Mouse (Mus musculus): Measurements from ENCODE around the gene Snrk. TPM values are rescaled to one million over a fixed set of nuclear protein-coding genes. Genes with fewer than 3 reads are reported as not detected.
"Not testable (repeated sequence)": the region's sequence is repeated elsewhere in the genome, so short reads cannot be mapped to it uniquely, and the experiment has no call there.

Snrk gene
- total RNA-seq, 2 experiments from 2014 or later = 105 to 126 TPM

DNA sequence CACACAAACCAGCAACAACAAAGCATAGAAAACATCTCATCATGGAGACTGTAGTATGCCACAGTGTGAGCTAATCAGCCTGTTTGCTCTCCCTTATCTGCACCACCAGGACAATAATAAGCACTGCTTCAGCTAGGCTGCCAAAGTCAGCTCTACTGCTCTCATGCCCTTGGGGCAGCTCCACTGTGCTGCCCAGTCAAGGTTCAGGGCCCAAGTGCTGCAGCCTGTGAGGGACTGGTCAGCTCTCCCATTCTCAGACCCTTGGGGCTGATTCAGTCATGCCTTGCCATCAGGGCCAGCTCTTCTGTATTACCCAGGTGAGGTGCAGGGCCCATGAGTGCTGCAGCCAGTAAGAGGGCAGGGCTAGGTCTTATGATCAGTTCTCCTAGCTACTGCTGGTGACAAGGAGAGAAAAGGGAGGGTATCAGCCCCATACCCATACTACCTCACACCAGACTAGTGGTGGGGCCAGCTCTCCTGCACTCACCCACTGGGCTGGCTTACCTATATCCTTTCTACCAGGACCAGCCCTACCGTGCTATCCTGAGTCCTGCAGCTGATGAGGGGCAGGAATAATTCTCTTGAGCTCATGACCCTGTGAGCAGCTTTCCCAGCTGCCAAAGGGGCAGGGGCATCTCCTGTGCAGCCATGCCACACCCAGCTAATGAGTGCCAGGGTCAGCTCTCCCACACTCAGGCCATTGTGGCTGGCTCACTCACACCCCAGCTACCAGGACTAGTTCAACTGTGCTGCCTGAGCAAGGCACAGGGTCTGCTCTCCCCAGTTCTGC is 18.2 kb downstream of the Snrk start:
- intact Hi-C loops (cut with DNase I) = loop anchor here (5.0 kb wide), 1 partner anchor 248 kb away; no protein-coding TSS in a partner anchor
- DNase-seq (ENCODE audit: low spot score in 2 of 2) = no peak

DNA sequence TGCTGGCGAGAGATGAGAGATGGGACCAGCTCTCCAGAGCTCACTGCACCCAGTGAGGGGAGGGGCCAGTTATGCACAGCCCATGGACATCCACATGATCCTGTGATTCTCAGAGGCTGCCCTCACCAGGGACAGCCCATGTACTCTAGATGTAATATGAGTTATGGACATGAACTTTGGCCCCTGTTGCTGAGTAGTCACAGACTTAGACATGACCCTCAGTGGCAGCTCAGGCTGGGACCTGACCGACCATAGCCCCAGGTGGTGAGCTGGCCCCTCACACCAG is 18.8 kb downstream of the Snrk start:
- intact Hi-C loops (cut with DNase I) = loop anchor here (5.0 kb wide), 1 partner anchor 249 kb away; no protein-coding TSS in a partner anchor
- no peak for DNase-seq (ENCODE audit: low spot score in 2 of 2)

DNA sequence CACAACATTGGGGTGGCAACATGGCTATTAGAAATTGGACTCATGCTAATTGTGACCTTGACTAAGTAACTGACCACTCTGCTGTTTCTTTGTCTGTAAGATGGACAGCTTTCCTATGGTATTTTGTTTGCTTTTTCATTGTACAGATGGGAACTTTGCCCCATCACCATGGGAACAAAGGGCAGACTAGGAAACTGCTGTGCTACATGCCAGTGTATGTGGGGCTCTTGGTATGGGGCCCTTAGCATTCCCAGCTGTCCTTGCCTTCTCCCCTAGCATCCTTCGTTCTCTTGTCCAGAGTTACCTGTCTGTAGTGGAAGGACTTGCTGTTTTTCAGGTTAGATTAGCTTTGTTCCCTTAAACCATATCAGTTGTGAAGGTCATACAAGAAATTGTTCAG is 20.9 kb downstream of the Snrk start:
- DNase-seq (ENCODE audit: low spot score in 2 of 2) = no peak
- intact Hi-C loops (cut with DNase I) = loop anchor here (5.0 kb wide), 1 partner anchor 251 kb away; no protein-coding TSS in a partner anchor

DNA sequence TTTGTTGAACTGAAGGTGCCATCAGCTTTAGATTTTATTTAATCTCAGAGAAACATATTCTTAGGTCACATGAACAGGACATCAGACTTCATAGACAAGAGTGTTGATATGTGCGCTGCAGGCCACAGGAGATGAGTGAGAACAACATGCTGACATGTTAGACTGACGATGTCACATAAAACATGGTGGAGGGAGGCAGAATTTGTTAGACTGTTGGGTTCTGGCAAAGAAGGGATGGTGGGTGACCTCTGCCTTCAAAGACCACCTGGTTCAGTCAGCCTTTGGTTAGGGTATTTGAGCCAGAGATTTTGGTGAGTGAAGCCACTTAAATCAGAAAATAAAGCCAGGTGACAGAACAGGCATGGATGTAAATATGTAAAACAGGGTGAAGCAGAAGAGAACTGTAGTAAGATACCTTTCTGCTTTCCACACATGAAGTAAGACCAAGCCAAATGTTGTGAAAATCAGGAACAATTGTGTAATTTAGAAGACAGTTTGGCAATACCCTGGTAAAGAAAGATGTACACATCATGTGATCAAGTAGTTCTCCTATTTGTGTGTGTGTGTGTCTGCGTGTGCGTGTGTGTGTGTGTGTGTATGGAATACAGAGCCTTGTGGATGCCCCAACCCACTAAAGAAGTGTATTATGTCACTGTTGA is 21.4 kb downstream of the Snrk start:
- intact Hi-C loops (cut with DNase I) = loop anchor here (5.0 kb wide), 1 partner anchor 251 kb away; no protein-coding TSS in a partner anchor
- no peak for DNase-seq (ENCODE audit: low spot score in 2 of 2)

DNA sequence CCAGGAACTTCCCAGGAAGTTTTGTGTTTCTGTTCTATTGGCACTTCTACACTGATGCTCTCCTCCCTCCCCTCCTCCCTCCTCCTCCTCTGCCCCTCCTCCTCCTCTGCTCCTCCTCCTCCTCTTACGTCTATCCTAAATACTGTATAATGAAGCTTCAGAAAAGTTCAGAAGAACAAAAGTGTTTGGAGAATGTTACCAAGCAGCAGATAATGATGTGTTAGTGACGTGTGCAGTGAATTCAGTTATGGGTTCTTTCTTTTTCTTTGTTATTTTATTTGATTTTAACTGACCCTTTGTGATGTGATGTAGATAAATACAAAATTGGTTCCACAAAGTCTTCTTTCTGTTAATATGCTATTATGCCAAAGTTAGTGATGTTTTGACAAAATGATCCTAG is 22.2 kb downstream of the Snrk start:
- intact Hi-C loops (cut with DNase I) = loop anchor here (5.0 kb wide), 1 partner anchor 252 kb away; no protein-coding TSS in a partner anchor
- DNase-seq (ENCODE audit: low spot score in 2 of 2) = no peak

DNA sequence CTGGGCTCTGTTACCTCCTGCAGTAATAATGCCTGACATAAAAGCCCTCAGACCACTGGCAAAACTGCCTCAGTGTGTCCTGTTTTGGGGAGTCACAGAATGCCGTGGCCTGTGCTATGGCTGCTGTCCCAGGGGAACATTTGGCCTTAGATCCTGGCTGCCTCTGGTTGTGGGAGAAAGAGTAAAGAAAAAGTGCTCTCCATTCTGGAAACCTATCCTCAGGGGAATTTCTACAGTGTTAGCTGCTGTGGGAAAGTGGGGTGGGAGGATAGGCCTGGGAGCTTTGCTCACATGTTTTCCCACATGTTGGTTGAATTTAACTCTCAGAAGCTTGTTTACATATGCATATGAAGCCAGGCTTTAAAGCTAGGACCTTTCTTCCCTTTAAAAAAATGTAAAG is 26.2 kb downstream of the Snrk start:
- intact Hi-C loops (cut with DNase I) = no loop called here
- no peak for DNase-seq (ENCODE audit: low spot score in 2 of 2)

DNA sequence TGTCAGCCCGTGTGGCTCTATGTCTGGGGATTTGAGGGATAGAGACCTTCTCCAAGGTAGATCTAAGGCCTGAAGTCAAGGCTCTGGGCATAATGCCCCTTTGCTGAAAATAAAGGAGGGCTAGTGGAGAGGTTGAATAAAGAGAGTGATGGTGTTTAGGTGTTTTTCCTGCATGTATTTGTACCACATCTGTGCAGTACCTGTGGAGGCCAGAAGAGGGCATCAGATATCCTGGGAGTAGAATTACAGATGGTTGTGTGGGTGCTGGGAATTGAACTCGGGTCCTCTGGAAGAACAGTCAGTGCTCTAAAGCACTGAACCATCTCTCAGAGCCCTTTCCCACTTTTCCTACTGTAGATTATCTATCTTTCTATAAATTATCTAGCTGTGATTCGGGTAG is 27.7 kb downstream of the Snrk start:
- intact Hi-C loops (cut with DNase I) = no loop called here
- no peak for DNase-seq (ENCODE audit: low spot score in 2 of 2)

DNA sequence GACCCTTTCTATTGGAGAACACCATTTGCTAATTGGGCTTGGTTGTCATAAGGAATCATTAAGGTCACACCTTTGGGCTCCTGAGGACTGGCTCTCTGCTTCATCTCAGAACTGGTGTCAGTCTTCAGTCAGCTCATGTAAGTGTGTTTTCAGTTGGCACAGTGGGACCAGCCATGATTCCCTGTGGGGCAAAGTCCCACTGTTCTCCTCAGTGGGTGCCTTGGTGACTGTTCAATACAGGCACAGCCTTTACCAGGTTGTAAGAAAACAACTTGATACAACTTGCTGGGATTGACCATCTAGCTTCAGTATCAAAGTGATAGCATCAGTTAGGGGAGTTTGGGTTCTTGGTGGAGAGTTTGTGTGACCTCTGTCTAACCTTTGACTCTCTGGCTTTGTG is 28.6 kb downstream of the Snrk start:
- intact Hi-C loops (cut with DNase I) = no loop called here
- no peak for DNase-seq (ENCODE audit: low spot score in 2 of 2)

DNA sequence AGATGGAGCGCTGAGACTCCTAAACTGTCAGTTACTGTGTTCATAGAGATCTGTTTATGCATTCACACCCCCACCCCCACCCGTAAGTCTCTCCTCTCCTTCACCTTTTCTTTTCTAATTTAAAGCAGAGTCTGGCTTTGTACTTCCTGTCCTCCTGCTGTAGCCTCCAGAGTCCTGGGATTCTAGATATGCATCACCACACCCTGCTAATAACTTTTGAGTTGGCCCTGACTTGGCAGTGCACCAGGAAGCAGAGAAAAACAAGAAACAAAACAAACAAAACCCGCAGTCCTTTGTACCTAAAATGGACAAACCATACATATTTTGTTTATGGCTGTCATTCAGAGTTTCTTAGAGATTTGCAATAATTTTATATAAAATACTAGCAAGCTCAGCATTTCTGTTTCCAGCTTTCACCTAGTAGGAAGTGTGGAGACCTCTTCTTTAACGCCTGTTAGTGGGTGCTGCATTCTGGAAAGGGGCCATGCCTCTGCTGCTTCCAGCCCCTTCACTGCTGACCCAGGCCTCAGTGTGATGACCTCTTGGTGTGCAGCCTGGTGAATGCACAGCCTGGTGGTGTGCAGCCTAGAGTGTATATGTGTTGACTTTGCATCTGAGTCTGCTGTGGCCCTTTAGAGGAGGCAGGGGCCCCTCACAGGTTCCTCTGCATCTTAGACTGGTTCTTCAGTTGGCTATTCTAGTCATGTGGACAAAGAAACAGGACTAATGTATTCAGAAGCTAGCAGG is 29.2 kb downstream of the Snrk start:
- intact Hi-C loops (cut with DNase I) = no loop called here
- no peak for DNase-seq (ENCODE audit: low spot score in 2 of 2)

DNA sequence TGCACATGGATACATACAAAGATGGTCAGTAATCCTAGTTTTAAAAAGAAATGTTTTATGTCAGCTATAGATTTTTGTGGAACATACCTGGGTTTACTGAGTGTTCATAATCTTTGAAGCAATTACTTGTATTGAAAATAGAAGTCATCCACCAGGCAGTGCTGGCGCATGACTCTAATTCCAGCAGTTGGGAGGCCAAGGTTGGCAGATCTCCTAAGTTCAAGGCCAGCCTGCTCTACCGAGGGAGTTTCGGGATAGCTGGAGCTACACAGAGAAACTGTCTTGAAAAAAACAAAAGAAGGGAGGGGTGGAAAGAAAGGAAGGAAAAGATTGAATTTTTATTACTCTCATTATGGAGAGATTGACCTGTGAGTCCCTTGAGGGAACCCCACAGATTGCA is 31.3 kb downstream of the Snrk start:
- intact Hi-C loops (cut with DNase I) = no loop called here
- DNase-seq (ENCODE audit: low spot score in 2 of 2) = no peak

DNA sequence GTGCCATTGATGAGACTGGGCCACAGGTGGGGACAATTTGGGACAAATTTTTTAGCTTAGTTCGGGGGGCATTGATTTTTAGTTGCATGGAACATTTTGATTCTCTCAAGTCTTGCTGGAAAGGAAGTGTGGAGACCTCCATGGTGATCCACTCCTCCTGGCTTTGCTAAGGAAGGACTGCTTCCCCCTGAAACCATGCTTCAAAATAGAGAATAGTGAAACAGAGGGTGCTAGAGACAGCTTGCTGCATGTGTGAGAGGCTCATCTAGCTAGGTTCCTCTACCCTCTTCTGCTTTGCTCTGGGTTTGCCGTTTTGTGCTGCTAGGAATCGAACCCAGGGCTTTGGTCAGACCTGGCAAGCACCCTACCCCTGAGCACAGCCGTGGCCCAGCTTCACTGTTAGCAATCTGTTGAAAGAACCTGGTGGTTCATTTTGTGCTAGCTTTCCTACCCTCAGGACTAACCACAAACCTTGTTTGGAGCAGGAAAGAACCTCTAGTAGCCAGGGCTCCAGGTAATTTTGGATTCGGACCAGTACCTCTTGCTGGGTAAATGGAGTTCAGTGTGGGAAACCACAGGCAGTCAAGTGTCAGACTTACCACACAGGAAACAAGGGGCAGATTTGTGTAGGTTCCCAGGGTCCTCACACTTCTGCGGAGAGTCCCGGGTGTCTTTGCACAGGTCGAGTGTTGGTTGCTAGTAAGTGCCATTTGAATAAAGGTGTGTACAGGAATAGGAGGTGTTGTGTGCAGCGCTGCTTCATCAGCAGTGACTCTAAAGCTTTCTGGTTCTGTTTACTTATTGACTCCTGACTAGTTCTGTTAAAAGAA is 33.1 kb downstream of the Snrk start:
- DNase-seq (ENCODE audit: low spot score in 2 of 2) = no peak
- intact Hi-C loops (cut with DNase I) = no loop called here

DNA sequence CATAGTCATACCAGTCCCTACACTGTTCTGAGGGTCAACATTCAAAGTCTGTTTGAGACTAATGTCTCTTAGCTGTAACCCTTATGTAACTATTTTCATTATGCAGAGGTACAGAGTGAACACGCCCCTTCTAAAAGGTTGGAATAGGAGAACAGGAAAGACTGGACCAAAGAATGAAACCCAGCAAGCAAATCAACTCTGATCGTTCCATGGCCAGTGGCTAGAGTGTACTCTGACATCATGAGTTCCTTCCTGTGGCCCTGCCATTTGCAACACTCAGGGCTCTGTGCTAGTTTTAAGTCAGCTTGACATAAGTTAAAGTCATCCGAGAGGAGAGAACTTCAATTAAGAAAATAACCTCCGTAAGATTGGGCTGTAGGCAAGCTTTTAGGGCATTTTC is 35.0 kb downstream of the Snrk start:
- DNase-seq (ENCODE audit: low spot score in 2 of 2) = no peak
- intact Hi-C loops (cut with DNase I) = no loop called here

DNA sequence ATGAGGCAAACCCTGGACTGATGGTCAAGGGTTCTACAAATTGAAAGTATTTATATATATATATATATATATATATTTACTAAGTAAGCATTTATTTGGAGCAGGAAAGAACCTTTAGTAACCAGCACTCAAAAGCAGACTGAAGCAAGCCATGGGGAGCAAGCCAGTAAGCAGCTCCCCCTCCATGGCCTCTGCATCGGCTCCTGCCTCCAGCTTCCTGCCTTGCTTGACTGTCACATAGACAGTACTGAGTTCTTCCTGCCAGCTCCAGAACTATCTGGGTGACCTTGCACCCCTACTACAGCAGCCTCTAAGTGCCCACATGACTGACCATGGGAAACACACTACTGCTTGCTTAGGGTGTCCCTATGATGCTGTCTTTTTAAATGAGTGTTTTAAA is 35.4 kb downstream of the Snrk start:
- no peak for DNase-seq (ENCODE audit: low spot score in 2 of 2)
- intact Hi-C loops (cut with DNase I) = no loop called here

DNA sequence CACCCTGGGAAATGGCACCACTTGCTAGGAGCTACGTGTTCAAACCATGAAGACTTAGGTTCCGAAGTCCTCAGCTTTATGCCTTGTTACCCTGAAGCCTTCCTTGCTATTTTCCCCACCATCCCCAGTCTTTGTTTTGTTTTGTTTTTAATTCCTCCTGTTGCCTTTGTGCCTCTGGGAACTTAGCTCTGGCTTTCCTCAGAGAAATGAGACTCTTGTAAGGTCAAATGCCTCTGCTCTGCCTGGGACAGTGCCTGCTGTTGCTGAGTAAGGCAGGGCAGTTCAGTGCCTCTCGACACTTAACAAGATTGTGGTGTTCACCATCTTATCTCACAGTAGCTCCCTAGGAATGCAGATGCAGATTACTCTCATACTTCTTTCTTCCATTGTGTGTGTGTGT is 36.4 kb downstream of the Snrk start:
- DNase-seq (ENCODE audit: low spot score in 2 of 2) = no peak
- intact Hi-C loops (cut with DNase I) = no loop called here

DNA sequence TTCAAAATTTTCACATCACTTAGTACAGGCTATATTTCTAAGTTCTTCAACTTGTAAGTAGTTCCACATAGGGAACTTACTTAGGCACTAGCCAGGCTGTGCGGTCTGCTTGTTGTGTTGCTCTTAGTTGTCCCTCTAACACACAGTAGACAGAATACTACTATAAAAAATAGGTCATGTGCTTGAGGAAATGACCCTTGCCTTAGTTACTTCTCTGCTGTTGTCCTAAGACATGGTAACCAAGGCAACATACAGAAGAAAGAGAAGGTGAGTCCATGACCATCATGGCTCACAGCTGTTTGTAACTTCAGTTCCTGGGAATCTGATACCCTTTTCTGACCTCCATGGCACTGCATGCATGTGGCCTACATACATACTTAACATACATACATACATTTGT is 38.1 kb downstream of the Snrk start:
- no peak for DNase-seq (ENCODE audit: low spot score in 2 of 2)
- intact Hi-C loops (cut with DNase I) = no loop called here

DNA sequence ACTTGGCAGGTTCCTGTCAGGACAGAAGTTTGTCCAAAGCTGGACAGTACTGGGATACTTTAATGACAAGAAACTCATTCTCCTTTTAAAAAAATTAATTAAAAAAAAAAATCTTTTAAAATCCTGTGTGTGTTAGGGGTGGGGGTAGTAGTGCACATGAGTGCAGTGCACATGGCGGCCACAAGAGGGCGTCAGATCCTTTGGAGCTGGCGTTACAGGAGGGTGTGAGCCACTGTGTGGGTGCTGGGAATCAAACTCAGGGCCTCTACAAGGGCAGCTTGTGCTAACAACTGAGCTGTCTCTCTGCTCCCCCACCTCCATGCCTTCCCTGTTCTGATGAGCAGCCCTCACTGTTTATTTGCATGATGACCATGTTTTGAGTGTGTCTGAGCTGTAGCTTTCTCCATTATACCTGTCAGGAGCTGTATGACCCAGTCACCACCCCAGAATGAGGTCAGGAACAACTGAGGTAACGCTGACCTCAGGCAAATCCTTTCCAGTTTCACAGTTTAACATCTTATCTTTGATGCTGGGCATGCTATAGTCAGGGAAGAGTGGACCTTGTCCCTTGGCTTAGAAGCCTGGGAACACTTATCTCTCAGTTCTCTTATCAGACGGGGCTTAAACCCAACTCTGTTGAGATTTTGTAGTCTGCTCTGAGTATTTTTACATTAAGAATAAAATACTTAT is 39.5 kb downstream of the Snrk start:
- DNase-seq (ENCODE audit: low spot score in 2 of 2) = no peak
- intact Hi-C loops (cut with DNase I) = no loop called here

DNA sequence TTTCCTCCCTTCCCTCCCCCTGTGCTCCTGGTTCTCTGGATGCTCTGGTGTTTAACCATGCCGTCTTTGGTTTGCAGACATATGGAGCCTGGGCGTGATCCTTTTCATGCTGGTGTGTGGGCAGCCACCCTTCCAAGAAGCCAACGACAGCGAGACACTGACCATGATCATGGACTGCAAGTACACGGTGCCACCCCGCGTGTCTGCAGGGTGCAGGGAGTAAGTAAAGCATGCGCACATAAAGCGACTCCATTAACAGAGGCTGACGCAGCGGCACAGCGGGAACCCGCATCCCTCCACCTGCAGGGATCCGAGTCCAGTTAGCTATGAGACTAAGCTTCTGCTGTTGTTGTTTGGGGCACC is 40.0 kb downstream of the Snrk start:
- DNase-seq (ENCODE audit: low spot score in 2 of 2) = no peak
- intact Hi-C loops (cut with DNase I) = no loop called here

DNA sequence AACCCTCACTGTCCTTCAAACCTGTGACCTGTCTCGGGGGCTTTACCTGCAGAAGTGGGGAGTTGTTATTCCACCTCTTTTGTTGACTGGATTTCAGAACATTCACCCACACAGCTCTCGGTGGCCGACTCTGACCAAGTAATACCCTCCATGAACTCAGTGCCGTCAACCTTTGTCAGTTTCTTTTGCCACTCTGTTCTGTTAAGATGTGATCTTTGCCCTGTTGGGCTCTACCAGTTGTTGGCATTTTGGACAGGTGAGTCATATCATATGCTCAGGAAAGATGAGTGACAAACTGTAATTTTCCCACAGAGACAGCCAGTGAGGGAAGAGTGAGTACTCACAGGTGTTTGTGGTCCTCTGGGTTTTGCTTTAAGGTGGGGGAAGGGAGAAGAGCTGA is 47.5 kb downstream of the Snrk start:
- no peak for DNase-seq (ENCODE audit: low spot score in 2 of 2)
- intact Hi-C loops (cut with DNase I) = no loop called here

DNA sequence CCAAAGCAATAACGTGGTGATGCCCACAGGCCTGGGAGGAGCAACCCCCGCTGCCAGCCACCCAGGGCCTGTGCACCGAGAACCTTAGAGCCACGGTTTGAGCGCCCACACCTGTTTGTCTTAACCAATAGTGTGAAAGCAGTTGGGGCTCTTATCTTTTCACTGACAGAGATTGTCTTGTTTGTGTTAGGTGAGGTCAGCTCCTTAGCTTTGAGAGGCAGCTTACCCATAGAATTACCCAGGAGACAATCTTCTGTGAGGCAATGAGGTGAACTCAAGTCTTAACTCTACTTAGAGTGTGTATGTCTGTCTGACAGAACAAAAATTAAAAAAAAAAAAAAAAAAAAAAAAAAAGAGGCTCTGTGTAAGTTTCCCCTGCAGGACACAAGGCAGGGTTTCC is 50.7 kb downstream of the Snrk start:
- intact Hi-C loops (cut with DNase I); DNase-seq (ENCODE audit: low spot score in 2 of 2): not testable (repeated sequence)

Measured in left cerebral cortex, postnatal 14 days (tissue).